Mouse (Mus musculus) Patski (cell line): ENCODE data around the gene Vmn1r38. TPM values are rescaled to one million over a fixed set of nuclear protein-coding genes. Genes with fewer than 3 reads are reported as not detected.
"Not testable (repeated sequence)": the region's sequence is repeated elsewhere in the genome, so short reads cannot be mapped to it uniquely, and the experiment has no call there.

Experiments
- ATAC-seq: fragments of 100-300 bp; one replicate; pipeline ENCODE4 v1.8.0; 2021
- CTCF ChIA-PET: fragments of 350-600 bp; sonication (Branson Sonifier 250); formaldehyde crosslinking; loops from one replicate; lab custom pipeline; 2022; ENCODE audit warnings: inconsistent platforms; lab: Charles Lee
- POLR2A ChIA-PET: fragments of 350-600 bp; sonication (Branson Sonifier 250); formaldehyde crosslinking; loops from one replicate; lab custom pipeline; 2022; ENCODE audit warnings: antibody characterized with exemption, inconsistent platforms; lab: Charles Lee
- DNase-seq: peaks from one replicate; pipeline ENCODE4 v3.0.0-alpha.2; 2011; ENCODE audit warnings: low read depth, low spot score
- H3K27me3 ChIP-seq: fragments of 371-371 bp; one replicate; pipeline ENCODE4 v1.5.1; 2021
- CTCF ChIP-seq: fragments of 100-300 bp; IDR thresholded peaks from one replicate; pipeline ENCODE4 v1.5.1; 2021
- in situ Hi-C: fragments of 300-500 bp; cut with MboI; formaldehyde crosslinking; loops from 3 replicates; pipeline ENCODE4 v1.11.1; 2018; ENCODE audit warnings: low pct_unique_long_range_greater_than_20kb, mixed read lengths
- polyA plus RNA-seq: library from polyadenylated mRNA; unstranded; gene quantifications from one replicate; pipeline ENCODE4 v1.2.3, GENCODE M21; 2021

Vmn1r38 gene
- not detected for polyA plus RNA-seq

GRCm38 (mm10) chr6:66782527-66782926 is at the start of gene Vmn1r38:
Gene Vmn1r38, minus strand, starts transcription at chr6:66782627.
- DNase-seq, ATAC-seq, CTCF ChIA-PET, POLR2A ChIA-PET: not testable (repeated sequence)
- in situ Hi-C loops = loop anchor here (10.0 kb wide), 1 partner anchor 78 kb away; no protein-coding TSS in a partner anchor
- peaks cover 13% of the 10 kb centered on the region for H3K27me3 ChIP-seq

- CTCF ChIA-PET = no interaction called here
- H3K27me3 ChIP-seq = peaks cover 36% of the 10 kb centered on the region
- ATAC-seq (no peak), DNase-seq (no peak)
- POLR2A ChIA-PET = no interaction called here
- no peak for TF ChIP-seq CTCF
- in situ Hi-C loops = no loop called here
Observed at GRCm38 (mm10) chr6:66810509-66810908, 28.1 kb upstream of the Vmn1r38 start, which contains the start of gene Vmn1r39. Gene Vmn1r39, minus strand, starts transcription at chr6:66810609.

GRCm38 (mm10) chr6:66806311-66806710 is 23.9 kb upstream of the Vmn1r38 start:
- POLR2A ChIA-PET = no interaction called here
- ATAC-seq (no peak), DNase-seq (no peak)
- in situ Hi-C loops = no loop called here
- peaks cover 18% of the 10 kb centered on the region for H3K27me3 ChIP-seq
- CTCF ChIA-PET = no interaction called here
- no peak for TF ChIP-seq CTCF

- POLR2A ChIA-PET = no interaction called here
- in situ Hi-C loops = no loop called here
- no peak for ATAC-seq
- TF ChIP-seq CTCF = no peak
- no peak for DNase-seq
- peaks cover 18% of the 10 kb centered on the region for H3K27me3 ChIP-seq
- CTCF ChIA-PET = no interaction called here
Observed at GRCm38 (mm10) chr6:66805713-66806112, 23.3 kb upstream of the Vmn1r38 start.

- H3K27me3 ChIP-seq, DNase-seq, CTCF ChIA-PET, ATAC-seq, in situ Hi-C loops, POLR2A ChIA-PET: not testable (repeated sequence)
Observed at GRCm38 (mm10) chr6:66729082-66729481, 53.3 kb downstream of the Vmn1r38 start, which contains the start of gene Vmn1r37. Gene Vmn1r37, plus strand, starts transcription at chr6:66729382.

Other genes starting within 250 kb of the Vmn1r38 start
- 52.6 TPM for gene Mad2l1, start 247.2 kb downstream of the Vmn1r38 start, polyA plus RNA-seq
- 0.03 TPM for gene Vmn1r32, start 222.5 kb downstream of the Vmn1r38 start, polyA plus RNA-seq
- gene Vmn1r33, start 164.3 kb downstream of the Vmn1r38 start, polyA plus RNA-seq = not detected
- not detected for gene Vmn1r34, start 138.7 kb downstream of the Vmn1r38 start, polyA plus RNA-seq
- not detected for gene Vmn1r35, start 96.7 kb downstream of the Vmn1r38 start, polyA plus RNA-seq
- gene Vmn1r36, start 63.5 kb downstream of the Vmn1r38 start, polyA plus RNA-seq = not detected
- not detected for gene Vmn1r37, start 53.2 kb downstream of the Vmn1r38 start, polyA plus RNA-seq
- 0.03 TPM for gene Vmn1r39, start 28.0 kb upstream of the Vmn1r38 start, polyA plus RNA-seq
- 169 TPM for gene Gng12, start 113.8 kb upstream of the Vmn1r38 start, polyA plus RNA-seq